In genomic region chr6:29164314-29165244, GRCm38 (mm10) we compare ENCODE assay signal across 8 mouse cellular contexts. TPM values are rescaled to one million over a fixed set of nuclear protein-coding genes. Genes with fewer than 3 reads are reported as not detected.
DNase-seq lines count a peak whose midpoint lies in the region; ATAC-seq and TF ChIP-seq lines count a peak whose summit lies in the region.

TSS of gene Rbm28 (minus strand) at chr6:29165006.

- 7% methylated on average over 42 of the region's 42 CpGs for WGBS in cerebellum, adult 2 months
- WGBS in forebrain, postnatal 0 days = 9% methylated on average over 42 of the region's 42 CpGs
- 7% methylated on average over 42 of the region's 42 CpGs for WGBS in lung, embryonic 15.5 days

- H3K27ac ChIP-seq in cerebellum, adult 2 months (ENCODE audit: insufficient read depth, low read length) = no peak within 1 kb of the TSS
- H3K27ac ChIP-seq in forebrain, postnatal 0 days (ENCODE audit: low read depth, low read length) = 0 out of 2 replicates have a peak within 1 kb of the TSS, but pooled peaks have one; percentile 37
- no peak within 1 kb of the TSS for H3K27ac ChIP-seq in lung, embryonic 15.5 days

- no peaks in the 10 kb centered on the region for H3K27me3 ChIP-seq in cerebellum, adult 2 months (ENCODE audit: control insufficient read depth, insufficient read depth, low read length)
- 0 out of 2 replicates have a peak, but pooled peaks cover 12% of the 10 kb centered on the region for H3K27me3 ChIP-seq in forebrain, postnatal 0 days (ENCODE audit: insufficient read depth, low read length)
- peaks cover 33% of the 10 kb centered on the region for H3K27me3 ChIP-seq in lung, embryonic 15.5 days

- peaks cover 4% of the 10 kb centered on the region; the same call in 1 of the 2 replicates for H3K36me3 ChIP-seq in forebrain, postnatal 0 days (ENCODE audit: insufficient read depth)
- H3K36me3 ChIP-seq in lung, embryonic 15.5 days = peaks cover 2% of the 10 kb centered on the region; the same call in 1 of the 2 replicates

- ATAC-seq in forebrain, postnatal 0 days = peak; percentile 88
- ATAC-seq in lung, embryonic 15.5 days (ENCODE audit: borderline replicate concordance, extremely low read depth, low FRiP score, low TSS enrichment) = peak; percentile 77; the same call in 1 of the 2 replicates

- no peaks in the 10 kb centered on the region for H3K4me1 ChIP-seq in cerebellum, adult 2 months (ENCODE audit: control insufficient read depth, insufficient read depth, low read length)
- H3K4me1 ChIP-seq in forebrain, postnatal 0 days (ENCODE audit: insufficient read depth) = peaks cover 8% of the 10 kb centered on the region; the same call in 1 of the 2 replicates
- H3K4me1 ChIP-seq in lung, embryonic 15.5 days = peaks cover 15% of the 10 kb centered on the region

- DNase-seq in MEL-GATA-1-ER (ENCODE audit: extremely low read depth, low read depth) = peak; percentile 92
- DNase-seq in cerebellum, adult 2 months = peak; percentile 85 to 90
- peak; percentile 97 for DNase-seq in forebrain, postnatal 0 days
- peak; percentile 91 for DNase-seq in heart, postnatal 4 days
- DNase-seq in layer of hippocampus, adult 8-10 months (ENCODE audit: low spot score in 2 of 2) = peak; percentile 88 to 89
- peak; percentile 72 for DNase-seq in ovary, adult 18-20 months (ENCODE audit: low spot score)
- peak; percentile 92 for DNase-seq in thymus, postnatal 0 days (ENCODE audit: low spot score)

- no peak for TF ChIP-seq CTCF in cerebellum, adult 2 months (IDR thresholded peaks at IDR 0.05; ENCODE audit: borderline replicate concordance, insufficient read depth, low read depth, low read length)
- no peak for TF ChIP-seq CTCF in forebrain, postnatal 0 days (IDR thresholded peaks at IDR 0.05; ENCODE audit: low read depth)

- TF ChIP-seq POLR2A in cerebellum, adult 2 months (IDR thresholded peaks at IDR 0.05; ENCODE audit: borderline replicate concordance, insufficient read depth, low read length) = peak; percentile 95

- H3K9me3 ChIP-seq in forebrain, postnatal 0 days (ENCODE audit: low read length) = no peaks in the 10 kb centered on the region
- H3K9me3 ChIP-seq in lung, embryonic 15.5 days = no peaks in the 10 kb centered on the region

- H3K4me2 ChIP-seq in forebrain, postnatal 0 days (ENCODE audit: low read depth) = peak within 1 kb of the TSS; percentile 80
- H3K4me2 ChIP-seq in lung, embryonic 15.5 days = peak within 1 kb of the TSS; percentile 86

- peak within 1 kb of the TSS; percentile 54 for H3K9ac ChIP-seq in forebrain, postnatal 0 days
- peak within 1 kb of the TSS; percentile 72 for H3K9ac ChIP-seq in lung, embryonic 15.5 days

- peak within 1 kb of the TSS; percentile 94 for H3K4me3 ChIP-seq in cerebellum, adult 2 months (replicated peaks; ENCODE audit: insufficient read depth, low read depth, low read length)
- peak within 1 kb of the TSS; percentile 62 for H3K4me3 ChIP-seq in forebrain, postnatal 0 days (ENCODE audit: low read depth, low read length)
- peak within 1 kb of the TSS; percentile 91 for H3K4me3 ChIP-seq in lung, embryonic 15.5 days

RNA-seq across cellular contexts. Expression of gene Rbm28, which starts in this region (rescaled TPM):
- polyA plus RNA-seq in cerebellum, adult 2 months (2012; rRNA removed) = 44.2 and 45.7 TPM in 2 replicates
- 32.8 and 33.5 TPM in 2 replicates for total RNA-seq in forebrain, postnatal 0 days (2014; rRNA removed)
- polyA plus RNA-seq in forebrain, postnatal 0 days (2015; fragmentation: Nextera tagmentation; extraction: Ambion mirVana) = 14.7 and 18.0 TPM in 2 replicates
- 10 to 100 TPM; 30.3 to 32.5 TPM for total RNA-seq in heart, postnatal 4 days (2021)
- 10 to 100 TPM; 38.0 to 52.6 (median 44.6) TPM for total RNA-seq in layer of hippocampus, adult 8-10 months (2022)
- 32.8 and 35.0 TPM in 2 replicates for polyA plus RNA-seq in lung, embryonic 15.5 days (2015; fragmentation: Nextera tagmentation; extraction: Ambion mirVana)
- 30.7 and 31.0 TPM in 2 replicates for polyA plus RNA-seq in thymus, postnatal 0 days (2015; fragmentation: Nextera tagmentation; extraction: Ambion mirVana)
